Mouse (Mus musculus) embryonic fibroblast, embryonic 13.5 days (primary cell): ENCODE results near the gene Sema4b.

Experiments
- CTCF ChIP-seq: IDR thresholded peaks from 2 replicates; pipeline ENCODE4 v1.5.1; 2011; ENCODE audit warnings: mild to moderate bottlenecking, control low read depth, low read length, moderate library complexity, borderline replicate concordance; ENCODE audit not compliant: insufficient read depth
- POLR2A ChIP-seq: IDR thresholded peaks from 2 replicates; pipeline ENCODE4 v1.6.1; 2011; ENCODE audit warnings: low read depth, mild to moderate bottlenecking, control low read depth, low read length, moderate library complexity

DNA sequence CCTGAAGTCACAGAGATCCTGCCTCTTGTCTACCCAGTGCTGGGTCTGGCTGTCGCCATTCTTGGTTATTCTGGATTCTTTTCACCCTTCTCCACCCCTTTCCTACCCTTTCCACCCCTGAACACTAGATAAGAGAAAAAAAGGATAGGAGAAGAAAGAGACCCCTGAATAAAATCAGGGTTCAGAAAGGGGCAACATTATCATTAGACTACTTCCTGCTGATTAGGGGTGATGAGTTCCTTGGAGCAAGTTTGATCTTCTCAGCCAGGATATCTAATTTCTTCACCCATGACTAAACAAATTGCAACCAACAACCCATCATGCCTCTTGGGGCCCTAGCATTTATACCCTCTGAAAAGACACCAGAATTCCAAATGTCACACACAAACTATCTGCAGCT, 81.1 kb downstream of the Sema4b start:
- TF ChIP-seq CTCF (no peak), POLR2A (no peak)
